Mouse (Mus musculus): ENCODE results near the gene Banf1. TPM values are rescaled to one million over a fixed set of nuclear protein-coding genes. Genes with fewer than 3 reads are reported as not detected.

Gene Banf1
- polyA plus RNA-seq, 2 experiments, result 222 to 420 TPM

GRCm38 (mm10) chr19:5366175-5367052 is 554 bp downstream of the Banf1 start, which contains the start of gene Eif1ad:
Gene Eif1ad (plus strand): TSS chr19:5366741.
- Histone ChIP-seq H3K4me3 (replicated peaks; ENCODE audit: low read length) (peak within 1 kb of the TSS; percentile 94), H3K36me3 (ENCODE audit: control insufficient read depth, insufficient read depth, low read length) (peaks cover 53% of the 10 kb centered on the region), H3K27ac (replicated peaks; ENCODE audit: low read depth, low read length) (peak within 1 kb of the TSS; percentile 83), H3K4me2 (replicated peaks; ENCODE audit: low read depth, low read length, severe bottlenecking) (peak within 1 kb of the TSS; percentile 94), H3K27me3 (ENCODE audit: control insufficient read depth, insufficient read depth, low read length) (no peaks in the 10 kb centered on the region), H3K9me3 (ENCODE audit: control insufficient read depth, low read length) (no peaks in the 10 kb centered on the region), H3K4me1 (ENCODE audit: control insufficient read depth, insufficient read depth, low read length) (peaks cover 14% of the 10 kb centered on the region), H3K9ac (ENCODE audit: low read depth, low read length, severe bottlenecking) (peak within 1 kb of the TSS; percentile 66)
- peak; percentile 96 for ATAC-seq (ENCODE audit: low FRiP score, low read depth)
- peak; percentile 97 for DNase-seq (ENCODE audit: low spot score)
- under 1% methylated on average over 67 of the region's 92 CpGs for WGBS
- TF ChIP-seq POLR2A (IDR thresholded peaks at IDR 0.05; ENCODE audit: borderline replicate concordance, extremely low read depth, insufficient read depth, insufficient read length), result peak; percentile 75; the same call in 1 of the 2 replicates

DNA sequence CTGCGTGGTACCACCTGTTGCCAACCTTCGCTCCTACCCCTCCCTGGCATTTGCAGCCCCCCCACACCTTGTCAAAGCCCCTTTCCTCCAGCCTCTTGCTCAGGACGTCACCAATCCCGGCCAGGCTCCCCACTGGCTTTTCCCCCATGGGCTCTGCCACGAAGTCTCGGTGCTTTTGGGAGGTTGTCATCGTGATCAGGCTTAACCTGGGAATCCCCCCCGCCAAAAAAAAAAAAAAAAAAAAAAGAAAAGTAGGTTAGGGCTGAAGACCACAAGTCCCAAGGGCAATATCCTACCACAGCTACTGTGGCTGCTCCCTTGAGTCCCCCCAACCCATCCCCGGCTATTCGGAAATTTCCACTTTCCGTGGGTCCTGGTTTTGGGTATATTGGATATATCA is 1.2 kb downstream of the Banf1 start:
- ATAC-seq (ENCODE audit: low FRiP score, low read depth), result no peak
- Histone ChIP-seq H3K36me3 (ENCODE audit: control insufficient read depth, insufficient read depth, low read length) (peaks cover 48% of the 10 kb centered on the region), H3K4me2 (replicated peaks; ENCODE audit: low read depth, low read length, severe bottlenecking) (peak overlapping the region; percentile 94), H3K4me1 (ENCODE audit: control insufficient read depth, insufficient read depth, low read length) (peaks cover 14% of the 10 kb centered on the region), H3K27me3 (ENCODE audit: control insufficient read depth, insufficient read depth, low read length) (no peaks in the 10 kb centered on the region), H3K4me3 (replicated peaks; ENCODE audit: low read length) (peak overlapping the region; percentile 94), H3K9ac (ENCODE audit: low read depth, low read length, severe bottlenecking) (peak overlapping the region; percentile 66), H3K9me3 (ENCODE audit: control insufficient read depth, low read length) (no peaks in the 10 kb centered on the region), H3K27ac (replicated peaks; ENCODE audit: low read depth, low read length) (no peak overlapping the region)
- 17% methylated on average over 11 of the region's 11 CpGs for WGBS
- no peak for TF ChIP-seq POLR2A (IDR thresholded peaks at IDR 0.05; ENCODE audit: borderline replicate concordance, extremely low read depth, insufficient read depth, insufficient read length)
- no peak for DNase-seq (ENCODE audit: low spot score)

GRCm38 (mm10) chr19:5364124-5364523 is 2.8 kb downstream of the Banf1 start:
- Histone ChIP-seq H3K4me3 (replicated peaks; ENCODE audit: low read length) (no peak overlapping the region), H3K27me3 (ENCODE audit: control insufficient read depth, insufficient read depth, low read length) (no peaks in the 10 kb centered on the region), H3K36me3 (ENCODE audit: control insufficient read depth, insufficient read depth, low read length) (peaks cover 32% of the 10 kb centered on the region), H3K4me1 (ENCODE audit: control insufficient read depth, insufficient read depth, low read length) (peaks cover 14% of the 10 kb centered on the region), H3K9ac (ENCODE audit: low read depth, low read length, severe bottlenecking) (no peak overlapping the region), H3K4me2 (replicated peaks; ENCODE audit: low read depth, low read length, severe bottlenecking) (no peak overlapping the region), H3K27ac (replicated peaks; ENCODE audit: low read depth, low read length) (no peak overlapping the region), H3K9me3 (ENCODE audit: control insufficient read depth, low read length) (no peaks in the 10 kb centered on the region)
- WGBS, result 78% methylated on average over 2 of the region's 2 CpGs
- ATAC-seq (ENCODE audit: low FRiP score, low read depth) (no peak), DNase-seq (ENCODE audit: low spot score) (no peak)
- no peak for TF ChIP-seq POLR2A (IDR thresholded peaks at IDR 0.05; ENCODE audit: borderline replicate concordance, extremely low read depth, insufficient read depth, insufficient read length)

DNA sequence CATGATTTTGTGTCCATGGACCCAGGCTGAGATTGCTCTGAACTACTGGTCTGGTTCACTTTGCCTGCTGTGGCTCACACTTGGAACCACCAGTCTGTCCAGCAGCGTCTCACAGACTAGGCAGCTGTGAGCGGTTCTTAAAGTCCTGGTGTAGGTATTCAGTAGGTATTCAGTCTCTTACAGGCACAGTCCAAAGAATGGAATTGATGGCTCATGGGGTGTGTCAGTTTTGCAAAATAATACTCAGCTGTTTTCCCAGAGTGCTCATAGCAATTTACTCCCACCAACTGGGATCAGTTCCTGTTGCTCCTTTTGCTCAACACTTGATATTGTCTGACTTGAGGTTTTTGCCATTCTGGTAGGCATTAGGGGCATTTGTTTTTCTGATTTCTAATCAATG is 4.8 kb downstream of the Banf1 start:
- H3K36me3 ChIP-seq (ENCODE audit: control insufficient read depth, insufficient read depth, low read length), result peaks cover 22% of the 10 kb centered on the region
- no peak overlapping the region for H3K27ac ChIP-seq (replicated peaks; ENCODE audit: low read depth, low read length)
- no peak overlapping the region for H3K4me3 ChIP-seq (replicated peaks; ENCODE audit: low read length)
- WGBS, result 84% methylated on average over 2 of the region's 2 CpGs
- peaks cover 6% of the 10 kb centered on the region; the same call in 1 of the 2 replicates for H3K4me1 ChIP-seq (ENCODE audit: control insufficient read depth, insufficient read depth, low read length)
- H3K9me3 ChIP-seq (ENCODE audit: control insufficient read depth, low read length), result no peaks in the 10 kb centered on the region
- TF ChIP-seq POLR2A (IDR thresholded peaks at IDR 0.05; ENCODE audit: borderline replicate concordance, extremely low read depth, insufficient read depth, insufficient read length), result no peak
- H3K4me2 ChIP-seq (replicated peaks; ENCODE audit: low read depth, low read length, severe bottlenecking), result no peak overlapping the region
- no peak for ATAC-seq (ENCODE audit: low FRiP score, low read depth)
- H3K9ac ChIP-seq (ENCODE audit: low read depth, low read length, severe bottlenecking), result no peak overlapping the region
- no peaks in the 10 kb centered on the region for H3K27me3 ChIP-seq (ENCODE audit: control insufficient read depth, insufficient read depth, low read length)
- DNase-seq (ENCODE audit: low spot score), result no peak

DNA sequence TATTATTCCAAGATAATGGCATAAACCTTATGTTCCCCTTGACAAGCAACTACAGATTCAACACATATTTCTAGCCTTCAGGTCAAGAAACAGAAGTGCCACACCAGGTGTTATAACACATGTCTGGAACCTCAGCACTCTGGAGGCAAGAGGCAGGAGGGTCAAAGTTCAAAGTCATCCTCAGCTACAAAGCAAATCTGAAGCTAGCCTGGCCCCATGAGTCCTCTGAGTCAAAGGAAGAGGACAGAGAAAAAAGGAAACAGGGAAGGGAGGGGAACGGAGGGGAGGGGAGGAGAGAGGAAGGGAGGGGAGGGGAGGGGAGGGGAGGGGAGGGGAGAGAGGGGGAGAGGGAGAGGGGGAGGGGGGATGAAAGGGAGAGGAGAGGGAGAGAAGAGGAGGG is 10.9 kb downstream of the Banf1 start:
- DNase-seq (ENCODE audit: low spot score) (no peak), ATAC-seq (ENCODE audit: low FRiP score, low read depth) (no peak)
- no peaks in the 10 kb centered on the region for H3K4me1 ChIP-seq (ENCODE audit: control insufficient read depth, insufficient read depth, low read length)
- H3K27ac ChIP-seq (replicated peaks; ENCODE audit: low read depth, low read length), result no peak overlapping the region
- no CpG with 5 or more reads among the region's 1 CpGs for WGBS
- no peaks in the 10 kb centered on the region for H3K36me3 ChIP-seq (ENCODE audit: control insufficient read depth, insufficient read depth, low read length)
- no peak overlapping the region for H3K9ac ChIP-seq (ENCODE audit: low read depth, low read length, severe bottlenecking)
- TF ChIP-seq POLR2A (IDR thresholded peaks at IDR 0.05; ENCODE audit: borderline replicate concordance, extremely low read depth, insufficient read depth, insufficient read length), result no peak
- H3K27me3 ChIP-seq (ENCODE audit: control insufficient read depth, insufficient read depth, low read length), result no peaks in the 10 kb centered on the region
- no peak overlapping the region for H3K4me3 ChIP-seq (replicated peaks; ENCODE audit: low read length)
- no peaks in the 10 kb centered on the region for H3K9me3 ChIP-seq (ENCODE audit: control insufficient read depth, low read length)
- no peak overlapping the region for H3K4me2 ChIP-seq (replicated peaks; ENCODE audit: low read depth, low read length, severe bottlenecking)
